8 mouse cellular contexts compared by ENCODE assay signal in the genomic region with DNA sequence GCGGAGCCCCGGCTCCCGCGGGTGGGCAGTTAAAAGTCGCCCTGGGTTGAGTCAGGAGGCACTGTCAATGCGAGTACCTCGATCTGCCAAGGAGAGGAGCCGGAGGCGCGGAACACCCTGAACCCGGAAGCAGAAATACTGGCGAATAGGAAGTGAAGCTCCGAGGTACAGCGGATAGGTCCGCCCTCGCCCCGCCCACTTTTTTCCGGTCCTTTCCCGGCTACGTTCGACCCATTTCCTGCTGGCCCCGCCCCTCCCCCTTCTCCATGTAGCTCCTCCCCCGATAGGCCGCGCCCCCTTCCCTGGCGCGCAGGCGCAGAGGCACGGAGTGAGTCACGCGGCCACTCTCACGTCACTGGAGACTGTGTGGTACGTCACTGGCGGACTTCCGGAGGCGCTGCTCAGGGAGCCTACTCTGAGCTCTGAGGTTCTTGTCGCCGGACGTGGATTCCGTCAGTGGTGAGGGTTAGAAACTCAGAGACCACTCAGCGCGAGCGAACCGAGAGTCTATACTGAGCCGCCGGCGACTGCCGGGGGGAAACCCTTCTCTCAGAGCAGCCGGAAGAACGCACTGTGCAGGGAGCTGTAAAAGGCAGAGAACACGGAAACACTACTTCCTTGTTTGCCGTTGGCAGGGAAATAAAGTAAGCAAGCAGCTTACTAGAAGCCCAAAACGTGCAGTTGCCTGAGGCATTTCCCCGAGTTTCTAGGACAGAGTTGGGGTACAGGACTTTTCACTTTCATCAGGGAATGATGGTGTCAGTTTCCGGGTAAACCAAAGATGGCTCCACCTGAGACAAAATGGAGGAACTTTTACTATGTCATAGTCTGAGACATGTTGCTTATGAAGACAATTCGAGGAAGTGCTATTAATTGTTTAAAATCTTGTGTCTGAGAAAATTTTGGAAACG. TPM values are rescaled to one million over a fixed set of nuclear protein-coding genes. Genes with fewer than 3 reads are reported as not detected.
DNase-seq lines count a peak whose midpoint lies in the region; ATAC-seq and TF ChIP-seq lines count a peak whose summit lies in the region.

TSS of gene Usp38 (minus strand) at position 140 of the 911 bp plus-strand sequence.

- peak; percentile 85 for TF ChIP-seq POLR2A in bone marrow, adult 2 months (IDR thresholded peaks at IDR 0.05; ENCODE audit: borderline replicate concordance, control insufficient read depth, low read depth, low read length)
- TF ChIP-seq POLR2A in limb, embryonic 14.5 days (IDR thresholded peaks at IDR 0.05; ENCODE audit: borderline replicate concordance, extremely low read depth, insufficient read depth, insufficient read length), result peak; percentile 93; the same call in 1 of the 2 replicates

- TF ChIP-seq CTCF in bone marrow, adult 2 months (IDR thresholded peaks at IDR 0.05; ENCODE audit: control insufficient read depth, insufficient read depth, low read length), result no peak
- peak; percentile 7; the same call in 1 of the 2 replicates for TF ChIP-seq CTCF in midbrain, postnatal 0 days (IDR thresholded peaks at IDR 0.05)

- peak within 1 kb of the TSS; percentile 88 for H3K9ac ChIP-seq in embryonic facial prominence, embryonic 15.5 days
- H3K9ac ChIP-seq in limb, embryonic 14.5 days (ENCODE audit: low read depth, low read length, severe bottlenecking), result peak within 1 kb of the TSS; percentile 82
- peak within 1 kb of the TSS; percentile 92 for H3K9ac ChIP-seq in midbrain, postnatal 0 days (replicated peaks; ENCODE audit: low read length, poor library complexity, severe bottlenecking)

- peaks cover 5% of the 10 kb centered on the region; the same call in 1 of the 2 replicates for H3K36me3 ChIP-seq in embryonic facial prominence, embryonic 15.5 days
- H3K36me3 ChIP-seq in limb, embryonic 14.5 days (ENCODE audit: control insufficient read depth, insufficient read depth, low read length), result peaks cover 8% of the 10 kb centered on the region; the same call in 1 of the 2 replicates
- no peaks in the 10 kb centered on the region for H3K36me3 ChIP-seq in midbrain, postnatal 0 days (ENCODE audit: insufficient read depth, low read length)

- H3K9me3 ChIP-seq in embryonic facial prominence, embryonic 15.5 days (replicated peaks), result no peaks in the 10 kb centered on the region
- no peaks in the 10 kb centered on the region for H3K9me3 ChIP-seq in limb, embryonic 14.5 days (ENCODE audit: control insufficient read depth, low read length)
- H3K9me3 ChIP-seq in midbrain, postnatal 0 days (ENCODE audit: low read length), result no peaks in the 10 kb centered on the region

- H3K27ac ChIP-seq in bone marrow, adult 2 months (ENCODE audit: control insufficient read depth, insufficient read depth, low read depth, low read length, poor library complexity), result peak within 1 kb of the TSS; percentile 98
- peak within 1 kb of the TSS; percentile 88 for H3K27ac ChIP-seq in embryonic facial prominence, embryonic 15.5 days (replicated peaks)
- H3K27ac ChIP-seq in limb, embryonic 14.5 days (replicated peaks; ENCODE audit: low read depth, low read length), result peak within 1 kb of the TSS; percentile 96
- H3K27ac ChIP-seq in midbrain, postnatal 0 days (ENCODE audit: low read depth, low read length), result peak within 1 kb of the TSS; percentile 96

- DNase-seq in 416B (ENCODE audit: low read depth), result peak; percentile 99
- DNase-seq in heart, adult 8-10 months (ENCODE audit: low spot score), result peak; percentile 98
- peak; percentile 99 for DNase-seq in kidney, adult 9 months
- peak; percentile 99 for DNase-seq in limb, embryonic 14.5 days (ENCODE audit: low spot score)
- peak; percentile 99 for DNase-seq in midbrain, postnatal 0 days (ENCODE audit: low spot score)
- DNase-seq in spleen, postnatal 14 days (ENCODE audit: low spot score in 2 of 2), result peak; percentile 99 to 100

- H3K4me3 ChIP-seq in bone marrow, adult 2 months (replicated peaks; ENCODE audit: control insufficient read depth, low read depth, low read length), result peak within 1 kb of the TSS; percentile 96
- peak within 1 kb of the TSS; percentile 100 for H3K4me3 ChIP-seq in embryonic facial prominence, embryonic 15.5 days (replicated peaks)
- H3K4me3 ChIP-seq in limb, embryonic 14.5 days (replicated peaks; ENCODE audit: low read length), result peak within 1 kb of the TSS; percentile 96
- H3K4me3 ChIP-seq in midbrain, postnatal 0 days (ENCODE audit: low read depth, low read length), result peak within 1 kb of the TSS; percentile 98

- no peaks in the 10 kb centered on the region for H3K27me3 ChIP-seq in embryonic facial prominence, embryonic 15.5 days
- H3K27me3 ChIP-seq in limb, embryonic 14.5 days (ENCODE audit: control insufficient read depth, insufficient read depth, low read length), result no peaks in the 10 kb centered on the region
- no peaks in the 10 kb centered on the region for H3K27me3 ChIP-seq in midbrain, postnatal 0 days (ENCODE audit: insufficient read depth, low read length)

- no peaks in the 10 kb centered on the region; the same call in 1 of the 2 replicates for H3K4me1 ChIP-seq in bone marrow, adult 2 months (ENCODE audit: control insufficient read depth, insufficient read depth, low read length)
- H3K4me1 ChIP-seq in embryonic facial prominence, embryonic 15.5 days, result peaks cover 20% of the 10 kb centered on the region
- peaks cover 13% of the 10 kb centered on the region for H3K4me1 ChIP-seq in limb, embryonic 14.5 days (ENCODE audit: control insufficient read depth, insufficient read depth, low read length)
- peaks cover 13% of the 10 kb centered on the region; the same call in 1 of the 2 replicates for H3K4me1 ChIP-seq in midbrain, postnatal 0 days (ENCODE audit: insufficient read depth, low read length)

- peak; percentile 97 for ATAC-seq in embryonic facial prominence, embryonic 15.5 days (ENCODE audit: insufficient number of reproducible peaks, low FRiP score, low TSS enrichment, low read depth)
- peak; percentile 97 for ATAC-seq in limb, embryonic 14.5 days (ENCODE audit: low FRiP score, low read depth)
- ATAC-seq in midbrain, postnatal 0 days (ENCODE audit: low FRiP score), result peak; percentile 99

- 2% methylated on average over 57 of the region's 57 CpGs for WGBS in bone marrow, adult 2 months
- WGBS in embryonic facial prominence, embryonic 15.5 days, result 2% methylated on average over 57 of the region's 57 CpGs
- WGBS in limb, embryonic 14.5 days, result 4% methylated on average over 44 of the region's 57 CpGs
- 3% methylated on average over 57 of the region's 57 CpGs for WGBS in midbrain, postnatal 0 days

- H3K4me2 ChIP-seq in embryonic facial prominence, embryonic 15.5 days (replicated peaks), result peak within 1 kb of the TSS; percentile 87
- H3K4me2 ChIP-seq in limb, embryonic 14.5 days (replicated peaks; ENCODE audit: low read depth, low read length, severe bottlenecking), result peak within 1 kb of the TSS; percentile 79
- H3K4me2 ChIP-seq in midbrain, postnatal 0 days (ENCODE audit: low read depth, low read length, poor library complexity, severe bottlenecking), result peak within 1 kb of the TSS; percentile 97

RNA-seq across cellular contexts. Expression of gene Usp38, which starts in this region (rescaled TPM):
- polyA plus RNA-seq in bone marrow, adult 2 months (2011; ENCODE audit: insufficient read depth, insufficient read length, low replicate concordance, missing spikeins), result 5.0 and 6.7 TPM in 2 replicates
- 18.0 and 18.3 TPM in 2 replicates for polyA plus RNA-seq in embryonic facial prominence, embryonic 15.5 days (2015; fragmentation: Nextera tagmentation; extraction: Ambion mirVana)
- total RNA-seq in heart, adult 8-10 months (2022), result 10 to 100 TPM; 16.6 to 18.5 (median 18.0) TPM
- 10.9 and 11.6 TPM in 2 replicates for polyA plus RNA-seq in limb, embryonic 14.5 days (2012; rRNA removed)
- 22.6 and 24.1 TPM in 2 replicates for polyA plus RNA-seq in limb, embryonic 14.5 days (2014; fragmentation: Nextera tagmentation; extraction: Ambion mirVana)
- total RNA-seq in midbrain, postnatal 0 days (2014; rRNA removed), result 30.4 and 38.7 TPM in 2 replicates
- polyA plus RNA-seq in midbrain, postnatal 0 days (2015; fragmentation: Nextera tagmentation; extraction: Ambion mirVana), result 14.8 and 17.9 TPM in 2 replicates

Comparison
In these comparisons a context has a peak if more than half of its experiments do, and no peak if none do; other contexts are left out.
1. Peak in every context shown above with its lines: DNase-seq, ATAC-seq, H3K4me3 ChIP-seq and H3K27ac ChIP-seq.